Mouse (Mus musculus) spleen, adult 2 months (tissue): ENCODE measurements around the gene Tagln3.

ENCODE experiments used
- CTCF ChIP-seq: fragments of 200-500 bp; IDR thresholded peaks from 2 replicates; pipeline ENCODE4 v1.5.1; 2011; ENCODE audit warnings: mild to moderate bottlenecking, inconsistent platforms; ENCODE audit not compliant: insufficient read depth, insufficient read length, insufficient replicate concordance; ENCODE audit errors: extremely low read depth
- POLR2A ChIP-seq: fragments of 200-500 bp; IDR thresholded peaks from 2 replicates; pipeline ENCODE4 v1.6.1; 2011; ENCODE audit warnings: low read depth, low read length, inconsistent platforms

GRCm38 (mm10) chr16:45670005-45670404 lies 54.4 kb downstream of the Tagln3 start:
- TF ChIP-seq POLR2A (no peak), CTCF (no peak)
